Mouse (Mus musculus) neural tube, embryonic 11.5 days (tissue): ENCODE measurements around the gene Rasal1. TPM values are rescaled to one million over a fixed set of nuclear protein-coding genes. Genes with fewer than 3 reads are reported as not detected.
A peak's percentile ranks its signal among the peaks of the same experiment; 100 is the strongest.

Experiments
- ATAC-seq: fragments of 200-750 bp; cut with Nextera tagmentation; 2 replicates; pipeline ENCODE4 v1.8.0; 2017; ENCODE audit warnings: moderate number of reproducible peaks, mild to moderate bottlenecking, moderate TSS enrichment, moderate library complexity; ENCODE audit not compliant: insufficient read depth, low FRiP score, low TSS enrichment
- DNase-seq: peaks from one replicate; pipeline ENCODE4 v3.0.0-alpha.2; 2015; ENCODE audit warnings: low spot score
- H3K27ac ChIP-seq: fragments of 300-500 bp; sonication (generic); 2 replicates; pipeline ENCODE4 v1.5.1; 2014; ENCODE audit warnings: low read depth, mild to moderate bottlenecking, low read length
- H3K27me3 ChIP-seq: fragments of 300-500 bp; sonication (generic); 2 replicates; pipeline ENCODE4 v1.6.1; 2014; ENCODE audit warnings: mild to moderate bottlenecking, low read length, mixed read lengths; ENCODE audit not compliant: control insufficient read depth, insufficient read depth
- H3K36me3 ChIP-seq: fragments of 300-500 bp; sonication (generic); 2 replicates; pipeline ENCODE4 v1.6.1; 2014; ENCODE audit warnings: mild to moderate bottlenecking, low read length, moderate library complexity, mixed read lengths; ENCODE audit not compliant: control insufficient read depth, insufficient read depth
- H3K4me1 ChIP-seq: fragments of 300-500 bp; sonication (generic); 2 replicates; pipeline ENCODE4 v1.6.1; 2014; ENCODE audit warnings: low read length, mixed read lengths; ENCODE audit not compliant: control insufficient read depth, insufficient read depth
- H3K4me2 ChIP-seq: fragments of 300-500 bp; sonication (generic); 2 replicates; pipeline ENCODE4 v1.6.1; 2014; ENCODE audit warnings: low read depth, mild to moderate bottlenecking, moderate library complexity
- H3K4me3 ChIP-seq: fragments of 300-500 bp; sonication (generic); 2 replicates; pipeline ENCODE4 v1.5.1; 2014; ENCODE audit warnings: low read depth, low read length
- H3K9ac ChIP-seq: fragments of 300-500 bp; sonication (generic); 2 replicates; pipeline ENCODE4 v1.6.1; 2014; ENCODE audit warnings: mild to moderate bottlenecking, low read length
- H3K9me3 ChIP-seq: fragments of 300-500 bp; sonication (generic); 2 replicates; pipeline ENCODE4 v1.6.1; 2016; ENCODE audit warnings: low read length; ENCODE audit not compliant: control insufficient read depth
- WGBS: fragments of 180-500 bp; shearing (Covaris S2); extraction: QIAGEN DNeasy Blood & Tissue Kit; methylation state at CpG from one replicate; pipeline ENCODE4 v1.1.7; 2014; 5-methylcytosine and 5-hydroxymethylcytosine counted together
- polyA plus RNA-seq: library from polyadenylated mRNA; unstranded; fragments of >200 nt; fragmentation: Nextera tagmentation; extraction: Ambion mirVana; gene quantifications from 2 replicates; pipeline ENCODE4 v1.2.1, GENCODE M21; 2014

Rasal1 gene
- polyA plus RNA-seq, 1 experiment from 2014 or later = not detected

DNA sequence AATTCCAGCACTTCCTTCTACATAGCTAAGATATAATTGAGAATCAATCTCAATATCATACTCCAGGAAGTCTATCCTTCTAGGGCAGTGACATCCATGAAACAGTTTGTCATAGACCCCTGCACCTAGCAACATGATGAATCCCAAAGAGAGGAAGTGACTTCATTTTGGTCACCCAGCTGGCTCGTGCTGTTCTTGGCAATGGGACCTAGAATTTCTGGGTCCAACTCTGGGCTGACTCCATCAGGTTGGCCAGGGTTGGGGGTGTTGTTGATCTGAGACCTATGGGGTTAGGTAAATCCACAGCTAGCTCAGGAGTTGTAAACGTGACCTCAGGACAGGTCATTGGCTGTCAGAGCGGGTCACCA lies 38.9 kb downstream of the Rasal1 start:
- H3K4me2 ChIP-seq = no peak overlapping the region
- H3K4me1 ChIP-seq = 0 out of 2 replicates have a peak, but pooled peaks cover under 1% of the 10 kb centered on the region
- no peaks in the 10 kb centered on the region for H3K9me3 ChIP-seq
- H3K27me3 ChIP-seq = peaks cover 30% of the 10 kb centered on the region
- 91% methylated on average over 3 of the region's 3 CpGs for WGBS
- H3K27ac ChIP-seq = no peak overlapping the region
- ATAC-seq (no peak), DNase-seq (no peak)
- no peak overlapping the region for H3K9ac ChIP-seq
- no peaks in the 10 kb centered on the region for H3K36me3 ChIP-seq
- H3K4me3 ChIP-seq = no peak overlapping the region

DNA sequence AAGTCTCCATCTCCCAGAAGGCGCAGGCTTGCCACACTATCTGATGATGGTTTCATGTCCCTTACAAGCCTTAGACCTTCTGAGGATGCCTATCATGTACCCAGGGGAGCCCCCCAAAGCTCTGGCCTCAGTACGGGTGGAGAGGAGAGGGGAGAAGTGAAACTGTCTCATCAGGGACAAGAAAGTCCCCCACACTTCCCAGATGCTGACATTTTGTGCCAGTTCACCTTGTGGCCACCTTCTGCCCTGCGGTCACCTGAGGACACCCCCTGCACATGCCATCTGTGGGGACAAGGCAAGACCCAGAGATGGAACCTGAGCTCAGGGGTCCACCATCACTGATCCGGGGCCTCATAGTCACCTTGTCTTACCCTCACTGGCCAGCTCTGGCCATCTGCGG lies 39.3 kb downstream of the Rasal1 start:
- Histone ChIP-seq H3K4me2 (no peak overlapping the region), H3K9me3 (no peaks in the 10 kb centered on the region), H3K4me3 (no peak overlapping the region), H3K9ac (no peak overlapping the region), H3K27me3 (peaks cover 28% of the 10 kb centered on the region), H3K36me3 (no peaks in the 10 kb centered on the region), H3K4me1 (no peaks in the 10 kb centered on the region), H3K27ac (no peak overlapping the region)
- DNase-seq (no peak), ATAC-seq (no peak)
- WGBS = 87% methylated on average over 5 of the region's 5 CpGs

DNA sequence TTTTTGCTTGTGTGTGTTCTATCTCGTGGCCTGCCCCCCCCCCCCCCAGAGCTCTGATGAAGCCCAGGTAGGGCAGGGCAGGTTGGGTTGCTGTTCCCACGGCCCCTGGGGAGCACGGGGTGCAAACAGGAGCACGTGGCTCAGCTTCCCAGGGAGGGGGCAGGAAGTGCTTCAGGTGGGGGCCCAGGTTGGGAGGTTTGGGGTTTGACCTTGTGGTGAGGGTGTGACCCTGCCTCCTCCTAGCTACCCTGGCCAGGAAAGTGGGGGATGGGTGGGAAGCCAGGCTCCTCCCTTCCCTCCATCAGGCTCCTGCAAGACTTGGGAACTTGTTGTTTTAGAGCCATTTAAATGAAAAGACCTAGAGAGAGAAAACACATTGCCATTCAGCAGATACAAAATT lies 39.8 kb downstream of the Rasal1 start:
- Histone ChIP-seq H3K36me3 (no peaks in the 10 kb centered on the region), H3K4me1 (no peaks in the 10 kb centered on the region), H3K27ac (no peak overlapping the region), H3K4me2 (no peak overlapping the region), H3K4me3 (no peak overlapping the region), H3K9ac (no peak overlapping the region), H3K9me3 (no peaks in the 10 kb centered on the region), H3K27me3 (peaks cover 29% of the 10 kb centered on the region)
- DNase-seq = no peak
- no peak for ATAC-seq
- 57% methylated on average over 4 of the region's 4 CpGs for WGBS

GRCm38 (mm10) chr5:120690417-120690816 lies 41.8 kb downstream of the Rasal1 start:
- Histone ChIP-seq H3K27me3 (peaks cover 37% of the 10 kb centered on the region), H3K36me3 (no peaks in the 10 kb centered on the region)
- 67% methylated on average over 4 of the region's 4 CpGs for WGBS

GRCm38 (mm10) chr5:120692034-120692433 lies 43.4 kb downstream of the Rasal1 start:
- Histone ChIP-seq H3K27ac (no peak overlapping the region), H3K9me3 (no peaks in the 10 kb centered on the region), H3K36me3 (no peaks in the 10 kb centered on the region), H3K27me3 (peaks cover 51% of the 10 kb centered on the region), H3K4me3 (no peak overlapping the region), H3K4me2 (no peak overlapping the region), H3K4me1 (peaks cover 4% of the 10 kb centered on the region; the same call in 1 of the 2 replicates), H3K9ac (no peak overlapping the region)
- 78% methylated on average over 19 of the region's 19 CpGs for WGBS
- ATAC-seq (no peak), DNase-seq (no peak)

More at GRCm38 (mm10) chr5:120690417-120690816, 41.8 kb downstream of the Rasal1 start:
- Histone ChIP-seq H3K4me3 (no peak overlapping the region), H3K4me2 (no peak overlapping the region), H3K27ac (no peak overlapping the region), H3K9ac (no peak overlapping the region), H3K4me1 (peaks cover 4% of the 10 kb centered on the region; the same call in 1 of the 2 replicates), H3K9me3 (no peaks in the 10 kb centered on the region)
- DNase-seq (no peak), ATAC-seq (no peak)

DNA sequence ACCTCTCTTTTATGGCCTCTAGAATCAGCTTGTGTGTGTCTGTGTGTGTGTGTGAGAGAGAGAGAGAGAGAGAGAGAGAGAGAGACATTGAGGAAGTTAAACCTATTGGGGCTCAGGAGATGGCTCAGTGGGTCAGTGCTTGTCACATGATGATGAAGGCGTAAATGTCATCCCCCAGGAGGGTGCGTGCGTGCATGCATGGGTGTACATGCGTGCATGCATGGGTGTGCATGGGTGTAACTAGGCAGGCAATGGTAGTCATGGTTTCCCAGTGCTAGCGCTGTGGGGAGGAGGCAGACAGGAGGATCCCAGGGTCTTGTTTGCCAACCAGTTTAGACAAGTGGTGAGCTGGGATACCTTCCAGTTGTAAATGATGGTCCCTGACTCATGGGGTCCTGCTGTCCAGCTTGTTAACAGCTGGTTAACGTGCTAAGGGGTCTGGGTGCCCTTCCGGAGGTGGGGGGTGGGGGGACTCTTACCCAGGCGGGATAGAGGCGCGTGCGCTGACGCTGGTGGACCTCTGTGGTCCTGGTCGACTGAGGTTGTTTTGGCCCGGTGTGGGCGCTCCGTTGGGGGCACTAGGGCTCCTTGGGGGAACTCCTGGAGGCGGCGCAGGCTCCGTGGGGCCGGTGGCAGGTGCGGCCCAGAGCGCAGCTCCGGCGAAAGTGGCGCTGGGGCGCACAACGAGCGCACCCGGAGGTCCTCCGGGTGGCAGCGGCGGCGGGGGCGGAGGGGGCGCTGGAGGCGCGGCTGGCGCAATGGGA lies 45.5 kb downstream of the Rasal1 start:
- DNase-seq (no peak), ATAC-seq (no peak)
- Histone ChIP-seq H3K27me3 (peaks cover 53% of the 10 kb centered on the region), H3K27ac (no peak overlapping the region), H3K9ac (no peak overlapping the region), H3K36me3 (no peaks in the 10 kb centered on the region), H3K4me2 (peak overlapping the region; percentile 36), H3K4me3 (peak overlapping the region; percentile 4; the same call in 1 of the 2 replicates), H3K4me1 (peaks cover 4% of the 10 kb centered on the region; the same call in 1 of the 2 replicates), H3K9me3 (no peaks in the 10 kb centered on the region)
- WGBS = 13% methylated on average over 35 of the region's 38 CpGs

DNA sequence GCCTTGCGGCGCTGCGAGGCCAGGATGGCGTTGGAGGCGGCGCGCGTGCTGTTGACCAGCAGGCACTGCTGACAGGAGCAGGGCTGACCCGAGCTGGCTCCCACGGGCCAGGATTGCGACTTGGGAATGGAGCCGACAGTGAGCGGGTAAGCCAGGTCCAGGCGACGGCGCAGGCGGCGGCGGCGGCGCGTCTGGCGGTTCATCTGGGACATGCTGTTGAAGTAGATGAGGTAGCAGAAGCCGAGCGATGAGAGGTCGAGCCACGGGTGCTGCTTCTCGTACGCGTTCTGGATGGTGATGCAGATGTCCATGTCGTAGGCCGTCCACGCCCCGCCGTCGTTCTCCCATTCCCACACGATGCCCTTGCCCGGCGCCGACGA lies 46.1 kb downstream of the Rasal1 start:
- Histone ChIP-seq H3K36me3 (no peaks in the 10 kb centered on the region), H3K4me1 (peaks cover 4% of the 10 kb centered on the region; the same call in 1 of the 2 replicates), H3K4me3 (peak overlapping the region; percentile 4; the same call in 1 of the 2 replicates), H3K27ac (no peak overlapping the region), H3K9me3 (no peaks in the 10 kb centered on the region), H3K9ac (no peak overlapping the region), H3K4me2 (peak overlapping the region; percentile 36), H3K27me3 (peaks cover 54% of the 10 kb centered on the region)
- ATAC-seq (no peak), DNase-seq (no peak)
- under 1% methylated on average over 41 of the region's 41 CpGs for WGBS

GRCm38 (mm10) chr5:120696057-120696743 lies 47.6 kb downstream of the Rasal1 start:
- H3K36me3 ChIP-seq = no peaks in the 10 kb centered on the region
- no peaks in the 10 kb centered on the region for H3K9me3 ChIP-seq
- H3K27ac ChIP-seq = no peak overlapping the region
- no peak overlapping the region for H3K4me3 ChIP-seq
- ATAC-seq (no peak), DNase-seq (no peak)
- WGBS = 74% methylated on average over 16 of the region's 16 CpGs
- peaks cover 60% of the 10 kb centered on the region for H3K27me3 ChIP-seq
- H3K9ac ChIP-seq = no peak overlapping the region
- no peak overlapping the region for H3K4me2 ChIP-seq
- H3K4me1 ChIP-seq = peaks cover 4% of the 10 kb centered on the region; the same call in 1 of the 2 replicates
